ENCODE assay signal across 8 mouse cellular contexts in the genomic region with DNA sequence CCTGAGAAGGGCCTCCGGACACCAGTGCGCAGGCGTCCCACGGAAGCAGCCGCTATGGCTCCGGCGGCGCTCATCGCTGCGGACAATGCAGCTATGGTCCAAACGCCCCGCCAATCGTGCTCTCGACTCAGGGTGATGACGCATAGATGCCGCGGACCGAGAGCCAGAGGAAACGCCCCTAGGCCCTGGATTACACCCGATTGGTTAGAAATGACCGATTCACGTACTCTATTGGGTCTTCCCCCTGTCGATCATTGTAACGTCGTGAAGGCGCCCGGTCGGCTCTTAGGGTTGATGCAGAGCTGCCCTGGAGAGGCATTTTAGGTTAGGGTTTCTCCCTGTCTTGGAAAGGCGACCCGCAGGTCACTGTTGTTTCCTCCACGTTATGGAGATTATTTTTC. TPM values are rescaled to one million over a fixed set of nuclear protein-coding genes. Genes with fewer than 3 reads are reported as not detected.
DNase-seq lines count a peak whose midpoint lies in the region; ATAC-seq and TF ChIP-seq lines count a peak whose summit lies in the region.

A gene (minus strand): TSS at position 179 of the 401 bp plus-strand sequence.

- 0 out of 2 replicates have a peak, but pooled peaks cover 1% of the 10 kb centered on the region for H3K36me3 ChIP-seq in embryonic facial prominence, embryonic 12.5 days
- H3K36me3 ChIP-seq in intestine, postnatal 0 days (ENCODE audit: control insufficient read depth, insufficient read depth), result peaks cover 13% of the 10 kb centered on the region; the same call in 1 of the 2 replicates
- H3K36me3 ChIP-seq in midbrain, embryonic 10.5 days, result peaks cover 14% of the 10 kb centered on the region

- H3K9ac ChIP-seq in embryonic facial prominence, embryonic 12.5 days, result peak within 1 kb of the TSS; percentile 68
- H3K9ac ChIP-seq in intestine, postnatal 0 days (ENCODE audit: low read depth, low read length), result peak within 1 kb of the TSS; percentile 64

- H3K9me3 ChIP-seq in embryonic facial prominence, embryonic 12.5 days, result no peaks in the 10 kb centered on the region
- no peaks in the 10 kb centered on the region for H3K9me3 ChIP-seq in intestine, postnatal 0 days (ENCODE audit: control insufficient read depth)
- no peaks in the 10 kb centered on the region for H3K9me3 ChIP-seq in midbrain, embryonic 10.5 days (replicated peaks)

- TF ChIP-seq CTCF in intestine, postnatal 0 days (IDR thresholded peaks at IDR 0.05; ENCODE audit: low read depth), result 0 out of 2 replicates have a peak, but pooled peaks have one; percentile 1

- no peaks in the 10 kb centered on the region for H3K27me3 ChIP-seq in embryonic facial prominence, embryonic 12.5 days
- no peaks in the 10 kb centered on the region for H3K27me3 ChIP-seq in intestine, postnatal 0 days (replicated peaks; ENCODE audit: control insufficient read depth, insufficient read depth, low read length)
- no peaks in the 10 kb centered on the region for H3K27me3 ChIP-seq in midbrain, embryonic 10.5 days (ENCODE audit: low read depth, poor library complexity, severe bottlenecking)

- 0 out of 2 replicates have a peak, but pooled peaks cover 3% of the 10 kb centered on the region for H3K4me1 ChIP-seq in embryonic facial prominence, embryonic 12.5 days
- H3K4me1 ChIP-seq in intestine, postnatal 0 days (replicated peaks; ENCODE audit: control insufficient read depth, insufficient read depth, low read length), result 0 out of 2 replicates have a peak, but pooled peaks cover 4% of the 10 kb centered on the region
- peaks cover 13% of the 10 kb centered on the region for H3K4me1 ChIP-seq in midbrain, embryonic 10.5 days

- peak within 1 kb of the TSS; percentile 69 for H3K4me3 ChIP-seq in embryonic facial prominence, embryonic 12.5 days
- peak within 1 kb of the TSS; percentile 57 for H3K4me3 ChIP-seq in intestine, postnatal 0 days (ENCODE audit: low read depth, low read length)
- H3K4me3 ChIP-seq in midbrain, embryonic 10.5 days, result peak within 1 kb of the TSS; percentile 69

- intact Hi-C loops in left cerebral cortex, postnatal 36 days (cut with DNase I), result no loop called here

- under 1% methylated on average over 31 of the region's 31 CpGs for WGBS in embryonic facial prominence, embryonic 12.5 days
- WGBS in intestine, postnatal 0 days, result under 1% methylated on average over 31 of the region's 31 CpGs
- WGBS in midbrain, embryonic 10.5 days, result under 1% methylated on average over 31 of the region's 31 CpGs

- peak; percentile 99 for ATAC-seq in embryonic facial prominence, embryonic 12.5 days (ENCODE audit: insufficient number of reproducible peaks, insufficient read depth, low FRiP score, low TSS enrichment)
- ATAC-seq in granulocyte monocyte progenitor cell, adult 5-6 weeks (replicated peaks; ENCODE audit: poor library complexity, severe bottlenecking), result peak; percentile 94
- peak; percentile 99 for ATAC-seq in intestine, postnatal 0 days

- peak within 1 kb of the TSS; percentile 66 for H3K4me2 ChIP-seq in embryonic facial prominence, embryonic 12.5 days (replicated peaks)
- H3K4me2 ChIP-seq in intestine, postnatal 0 days (replicated peaks; ENCODE audit: low read depth), result peak within 1 kb of the TSS; percentile 74

- DNase-seq in A20 (ENCODE audit: low read depth, low spot score), result peak; percentile 100
- peak; percentile 91 to 92 for DNase-seq in adrenal gland, postnatal 36 days
- peak; percentile 93 to 96 for DNase-seq in left cerebral cortex, postnatal 36 days (ENCODE audit: low spot score in 2 of 2)
- DNase-seq in midbrain, embryonic 10.5 days (ENCODE audit: low spot score), result peak; percentile 97
- peak; percentile 92 to 94 for DNase-seq in right cerebral cortex, postnatal 36 days (ENCODE audit: low spot score in 2 of 2)

- H3K27ac ChIP-seq in embryonic facial prominence, embryonic 12.5 days, result peak within 1 kb of the TSS; percentile 95
- peak within 1 kb of the TSS; percentile 90 for H3K27ac ChIP-seq in intestine, postnatal 0 days (ENCODE audit: low read depth, low read length)
- H3K27ac ChIP-seq in midbrain, embryonic 10.5 days (replicated peaks), result peak within 1 kb of the TSS; percentile 96

RNA-seq across cellular contexts. Expression of the gene that starts here (rescaled TPM):
- total RNA-seq in adrenal gland, postnatal 36 days (2021), result 10 to 100 TPM; 38.3 to 40.2 TPM
- polyA plus RNA-seq in embryonic facial prominence, embryonic 12.5 days (2016; fragmentation: Nextera tagmentation; extraction: Ambion mirVana), result 87.2 and 90.4 TPM in 2 replicates
- total RNA-seq in granulocyte monocyte progenitor cell, adult 5-6 weeks (2014; fragmentation: Nextera tagmentation), result 30.7 and 37.8 TPM in 2 replicates
- total RNA-seq in granulocyte monocyte progenitor cell, adult 5-6 weeks (2017), result 20.7 and 31.4 TPM in 2 replicates
- 123 and 139 TPM in 2 replicates for polyA plus RNA-seq in intestine, postnatal 0 days (2015; fragmentation: Nextera tagmentation; extraction: Ambion mirVana)
- total RNA-seq in left cerebral cortex, postnatal 36 days (2021), result 10 to 100 TPM; 30.8 to 37.6 TPM
- 129 and 131 TPM in 2 replicates for polyA plus RNA-seq in midbrain, embryonic 10.5 days (2016; fragmentation: Nextera tagmentation; extraction: Ambion mirVana)

Comparison
In these comparisons a context has a peak if more than half of its experiments do, and no peak if none do; other contexts are left out.
1. Peak in every context shown above with its lines: DNase-seq, ATAC-seq, H3K4me3 ChIP-seq and H3K27ac ChIP-seq.